Mouse (Mus musculus): ENCODE results near the gene Gm11639.

GRCm38 (mm10) chr11:105009232-105009631 lies 323.7 kb downstream of the Gm11639 start:
- TF ChIP-seq CTCF (IDR thresholded peaks at IDR 0.05; ENCODE audit: control insufficient read depth, insufficient read depth, insufficient read length) (no peak), MYOG (IDR thresholded peaks at IDR 0.05; ENCODE audit: control insufficient read depth, extremely low read depth, insufficient read length) (no peak)

Measured in C2C12 (cell line).